Mouse (Mus musculus) liver, embryonic 12.5 days (tissue): ENCODE data around the gene Arid4a. TPM values are rescaled to one million over a fixed set of nuclear protein-coding genes. Genes with fewer than 3 reads are reported as not detected.

Source experiments
- ATAC-seq: fragments of 200-750 bp; cut with Nextera tagmentation; 2 replicates; pipeline ENCODE4 v1.8.0; 2017; ENCODE audit warnings: moderate number of reproducible peaks, mild to moderate bottlenecking, moderate library complexity
- H3K27ac ChIP-seq: fragments of 300-500 bp; sonication (generic); 2 replicates; pipeline ENCODE4 v1.5.1; 2016; ENCODE audit warnings: mild to moderate bottlenecking
- H3K27me3 ChIP-seq: fragments of 300-500 bp; sonication (generic); replicated peaks from 2 replicates; pipeline ENCODE4 v1.6.1; 2016; ENCODE audit warnings: mild to moderate bottlenecking, moderate library complexity
- H3K36me3 ChIP-seq: fragments of 300-500 bp; sonication (generic); 2 replicates; pipeline ENCODE4 v1.6.1; 2016; ENCODE audit warnings: mild to moderate bottlenecking, moderate library complexity
- H3K4me1 ChIP-seq: fragments of 300-500 bp; sonication (generic); 2 replicates; pipeline ENCODE4 v1.6.1; 2016
- H3K4me2 ChIP-seq: fragments of 300-500 bp; sonication (generic); 2 replicates; pipeline ENCODE4 v1.6.1; 2016; ENCODE audit warnings: mild to moderate bottlenecking, moderate library complexity
- H3K4me3 ChIP-seq: fragments of 300-500 bp; sonication (generic); 2 replicates; pipeline ENCODE4 v1.5.1; 2016; ENCODE audit warnings: mild to moderate bottlenecking, moderate library complexity
- H3K9ac ChIP-seq: fragments of 300-500 bp; sonication (generic); 2 replicates; pipeline ENCODE4 v1.6.1; 2016; ENCODE audit warnings: mild to moderate bottlenecking, moderate library complexity
- H3K9me3 ChIP-seq: fragments of 300-500 bp; sonication (generic); replicated peaks from 2 replicates; pipeline ENCODE4 v1.6.1; 2016; ENCODE audit warnings: mild to moderate bottlenecking, moderate library complexity
- WGBS: fragments of 180-500 bp; shearing (Covaris S2); methylation state at CpG from one replicate; pipeline ENCODE4 v1.1.7; 2016; ENCODE audit not compliant: insufficient replicate concordance; 5-methylcytosine and 5-hydroxymethylcytosine counted together
- polyA plus RNA-seq: library from polyadenylated mRNA; unstranded; fragments of >200 nt; fragmentation: Nextera tagmentation; extraction: Ambion mirVana; gene quantifications from 2 replicates; pipeline ENCODE4 v1.2.1, GENCODE M21; 2016

The Arid4a gene
- polyA plus RNA-seq, 1 experiment from 2014 or later = 23.4 TPM

GRCm38 (mm10) chr12:71046501-71046900 lies 30.7 kb downstream of the Arid4a start:
- no peak for ATAC-seq
- Histone ChIP-seq H3K27me3 (no peaks in the 10 kb centered on the region), H3K9ac (no peak overlapping the region), H3K4me2 (no peak overlapping the region), H3K4me3 (no peak overlapping the region), H3K27ac (no peak overlapping the region), H3K9me3 (no peaks in the 10 kb centered on the region), H3K36me3 (peaks cover 56% of the 10 kb centered on the region), H3K4me1 (no peaks in the 10 kb centered on the region)
- WGBS = 89% methylated on average over 4 of the region's 4 CpGs

- Histone ChIP-seq H3K36me3 (peaks cover 46% of the 10 kb centered on the region), H3K9me3 (no peaks in the 10 kb centered on the region), H3K27ac (peak overlapping the region; percentile 14; the same call in 1 of the 2 replicates), H3K9ac (no peak overlapping the region), H3K27me3 (no peaks in the 10 kb centered on the region), H3K4me1 (peaks cover 5% of the 10 kb centered on the region), H3K4me2 (no peak overlapping the region), H3K4me3 (no peak overlapping the region)
- no peak for ATAC-seq
- WGBS = 77% methylated on average over 8 of the region's 8 CpGs
Observed at GRCm38 (mm10) chr12:71047473-71048078, 31.8 kb downstream of the Arid4a start.

DNA sequence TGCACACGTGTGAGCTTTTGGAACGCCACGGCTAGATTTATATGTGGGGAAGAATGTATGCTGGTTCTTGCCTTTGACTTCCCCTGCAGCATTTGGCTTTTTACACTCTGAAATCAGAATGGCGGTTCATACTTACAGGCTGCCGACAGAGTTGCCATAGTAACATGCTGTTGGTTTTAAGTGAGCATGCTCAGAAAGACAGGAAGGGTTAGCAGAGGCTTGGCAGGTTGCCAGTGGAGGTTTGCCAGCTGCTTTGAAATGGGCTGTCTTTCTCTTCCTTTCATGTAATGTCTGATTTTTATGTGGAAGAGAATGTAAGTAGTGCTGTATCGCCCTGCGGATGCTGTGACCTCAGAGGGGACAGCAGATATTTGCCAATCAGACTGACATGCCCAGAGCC lies 32.3 kb downstream of the Arid4a start:
- 73% methylated on average over 7 of the region's 7 CpGs for WGBS
- Histone ChIP-seq H3K27me3 (no peaks in the 10 kb centered on the region), H3K9ac (no peak overlapping the region), H3K27ac (peak overlapping the region; percentile 14; the same call in 1 of the 2 replicates), H3K4me3 (no peak overlapping the region), H3K4me1 (peaks cover 11% of the 10 kb centered on the region), H3K9me3 (no peaks in the 10 kb centered on the region), H3K36me3 (peaks cover 43% of the 10 kb centered on the region), H3K4me2 (no peak overlapping the region)
- no peak for ATAC-seq

GRCm38 (mm10) chr12:71048561-71048960 lies 32.8 kb downstream of the Arid4a start:
- WGBS = 81% methylated on average over 1 of the region's 1 CpGs
- no peak overlapping the region for H3K27ac ChIP-seq
- H3K36me3 ChIP-seq = peaks cover 40% of the 10 kb centered on the region
- no peaks in the 10 kb centered on the region for H3K9me3 ChIP-seq
- no peak overlapping the region for H3K4me3 ChIP-seq
- no peak for ATAC-seq
- no peak overlapping the region for H3K9ac ChIP-seq
- no peaks in the 10 kb centered on the region for H3K27me3 ChIP-seq
- H3K4me1 ChIP-seq = peaks cover 11% of the 10 kb centered on the region
- H3K4me2 ChIP-seq = no peak overlapping the region

- H3K9ac ChIP-seq = no peak overlapping the region
- peaks cover 11% of the 10 kb centered on the region for H3K4me1 ChIP-seq
- peaks cover 31% of the 10 kb centered on the region for H3K36me3 ChIP-seq
- H3K27me3 ChIP-seq = no peaks in the 10 kb centered on the region
- H3K9me3 ChIP-seq = no peaks in the 10 kb centered on the region
- H3K4me3 ChIP-seq = no peak overlapping the region
- H3K27ac ChIP-seq = no peak overlapping the region
- WGBS = 82% methylated on average over 10 of the region's 10 CpGs
- H3K4me2 ChIP-seq = no peak overlapping the region
- ATAC-seq = no peak
Observed at GRCm38 (mm10) chr12:71049596-71050265, 33.9 kb downstream of the Arid4a start.

DNA sequence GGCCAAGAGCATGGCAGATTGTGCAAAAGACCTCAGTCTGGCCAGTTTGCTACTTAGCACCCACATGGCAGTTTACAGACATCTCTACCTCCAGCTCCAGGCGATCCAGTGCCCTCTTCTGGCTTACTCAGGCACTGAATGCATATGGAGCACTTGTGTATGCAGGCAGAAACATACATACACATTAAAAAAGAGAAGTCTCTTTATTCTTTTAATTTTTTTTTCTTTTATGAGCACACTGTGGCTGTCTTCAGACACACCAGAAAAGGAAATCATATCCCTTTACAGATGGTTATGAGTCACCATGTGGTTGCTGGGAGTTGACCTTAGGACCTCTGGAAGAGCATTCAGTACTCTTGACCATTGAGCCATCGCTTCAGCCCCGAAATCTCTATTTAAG lies 35.3 kb downstream of the Arid4a start:
- H3K36me3 ChIP-seq = peaks cover 24% of the 10 kb centered on the region
- no peaks in the 10 kb centered on the region for H3K9me3 ChIP-seq
- ATAC-seq = no peak
- H3K27ac ChIP-seq = no peak overlapping the region
- 70% methylated on average over 3 of the region's 3 CpGs for WGBS
- peaks cover 11% of the 10 kb centered on the region for H3K4me1 ChIP-seq
- no peak overlapping the region for H3K4me3 ChIP-seq
- H3K27me3 ChIP-seq = no peaks in the 10 kb centered on the region
- no peak overlapping the region for H3K4me2 ChIP-seq
- H3K9ac ChIP-seq = no peak overlapping the region

DNA sequence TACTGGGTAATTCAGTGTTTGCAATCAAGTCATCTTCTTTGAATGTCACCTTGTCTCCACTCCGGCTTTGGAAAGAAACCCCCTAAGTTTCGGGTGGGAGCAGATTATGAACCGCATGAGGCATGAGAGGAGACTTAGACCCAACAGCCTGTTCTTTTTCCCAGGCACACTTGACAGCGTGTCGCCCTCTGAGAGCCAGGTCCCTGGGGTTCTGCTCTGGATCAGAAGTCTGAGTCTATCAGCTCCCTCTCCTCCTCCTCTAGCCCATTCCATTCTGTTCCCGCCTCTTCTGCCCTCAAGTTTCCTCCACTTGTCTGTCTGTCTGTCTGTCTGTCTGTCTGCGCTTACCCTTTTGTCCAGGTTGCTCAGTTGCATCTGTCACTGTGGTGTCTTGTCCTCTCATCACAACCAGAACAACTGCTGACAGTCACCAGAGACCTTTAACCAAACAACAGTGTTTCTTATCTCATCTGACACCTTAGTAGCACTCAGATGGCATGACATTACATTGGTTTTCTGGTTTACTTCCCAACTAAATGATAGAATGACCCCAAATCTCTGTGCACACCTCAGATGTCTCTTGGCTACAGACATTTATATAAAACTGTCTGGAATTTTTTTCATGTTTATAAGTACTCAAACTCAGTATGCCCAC lies 36.7 kb downstream of the Arid4a start:
- ATAC-seq = 0 out of 2 replicates have a peak, but pooled peaks have one; percentile 49
- no peak overlapping the region for H3K27ac ChIP-seq
- H3K4me3 ChIP-seq = no peak overlapping the region
- 82% methylated on average over 7 of the region's 7 CpGs for WGBS
- H3K9ac ChIP-seq = no peak overlapping the region
- peaks cover 11% of the 10 kb centered on the region for H3K4me1 ChIP-seq
- H3K4me2 ChIP-seq = no peak overlapping the region
- peaks cover 22% of the 10 kb centered on the region for H3K36me3 ChIP-seq
- H3K9me3 ChIP-seq = no peaks in the 10 kb centered on the region
- no peaks in the 10 kb centered on the region for H3K27me3 ChIP-seq

DNA sequence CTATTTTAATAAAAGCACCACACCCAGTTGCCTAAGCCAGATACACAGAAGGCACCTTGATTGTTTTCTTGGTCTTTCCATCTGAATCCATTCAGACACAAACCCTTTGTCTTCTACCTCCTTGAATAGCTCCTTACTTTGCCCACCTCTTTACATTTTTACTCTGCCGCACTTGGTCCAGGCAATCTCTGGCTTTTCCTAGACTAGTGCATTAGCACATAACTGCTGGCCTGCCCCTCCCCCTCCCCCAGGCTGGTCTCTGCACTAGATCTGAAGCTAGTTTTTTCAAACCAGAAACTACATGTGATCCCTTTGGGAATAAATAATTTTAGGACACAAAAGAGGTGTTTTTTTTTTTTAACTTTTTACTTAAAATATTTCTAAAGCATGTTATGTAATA lies 37.2 kb downstream of the Arid4a start:
- ATAC-seq = 0 out of 2 replicates have a peak, but pooled peaks have one; percentile 15
- no peaks in the 10 kb centered on the region for H3K9me3 ChIP-seq

DNA sequence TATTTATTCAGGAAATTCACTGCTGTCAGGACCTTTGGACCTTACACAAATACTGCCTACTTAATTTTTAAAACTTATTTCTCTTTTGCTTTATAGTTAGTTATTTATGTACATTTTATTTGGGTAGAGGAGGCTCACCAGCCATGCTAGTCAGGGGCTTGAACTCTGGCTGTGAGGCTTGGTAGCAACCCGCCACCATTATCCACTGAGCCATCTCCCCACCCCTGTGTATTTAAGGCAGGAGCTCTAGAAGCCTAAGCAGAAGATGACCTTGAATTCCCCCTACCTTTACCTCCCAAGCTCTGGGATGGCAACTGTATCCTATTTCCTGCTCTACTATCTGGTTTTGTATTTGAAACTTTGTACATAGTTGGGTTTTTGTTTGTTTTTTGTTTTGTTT lies 37.7 kb downstream of the Arid4a start:
- peaks cover 23% of the 10 kb centered on the region for H3K36me3 ChIP-seq
- 71% methylated on average over 1 of the region's 1 CpGs for WGBS
- H3K4me2 ChIP-seq = no peak overlapping the region
- peaks cover 11% of the 10 kb centered on the region for H3K4me1 ChIP-seq
- no peak for ATAC-seq
- no peaks in the 10 kb centered on the region for H3K27me3 ChIP-seq
- H3K9ac ChIP-seq = no peak overlapping the region
- no peak overlapping the region for H3K4me3 ChIP-seq
- H3K9me3 ChIP-seq = no peaks in the 10 kb centered on the region
- H3K27ac ChIP-seq = no peak overlapping the region

More for the DNA sequence above, 37.2 kb downstream of the Arid4a start:
- Histone ChIP-seq H3K9ac (no peak overlapping the region), H3K36me3 (peaks cover 23% of the 10 kb centered on the region), H3K27me3 (no peaks in the 10 kb centered on the region), H3K27ac (no peak overlapping the region), H3K4me1 (peaks cover 11% of the 10 kb centered on the region), H3K4me3 (no peak overlapping the region), H3K4me2 (no peak overlapping the region)
- 91% methylated on average over 1 of the region's 1 CpGs for WGBS

DNA sequence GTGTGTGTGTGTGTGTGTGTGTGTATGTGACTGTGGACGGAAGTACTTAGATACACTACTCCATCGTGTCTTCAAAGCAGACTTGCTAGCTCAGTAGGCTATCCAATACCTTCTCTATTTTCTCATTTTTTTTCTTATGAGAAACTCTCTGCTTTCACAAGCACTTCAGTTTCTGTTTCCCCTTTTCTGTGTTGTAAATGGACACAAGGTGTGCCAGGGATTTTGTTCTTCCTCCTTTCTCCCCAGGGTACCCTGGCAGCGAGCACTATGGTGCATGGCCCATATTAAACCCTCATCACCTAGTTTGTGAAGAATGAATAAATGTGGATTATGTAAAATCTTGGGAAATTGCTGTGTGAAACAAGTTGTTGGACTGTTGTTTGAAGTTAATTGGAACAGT lies 39.7 kb downstream of the Arid4a start:
- no peak for ATAC-seq
- Histone ChIP-seq H3K9me3 (no peaks in the 10 kb centered on the region), H3K4me2 (no peak overlapping the region), H3K36me3 (peaks cover 26% of the 10 kb centered on the region), H3K27ac (no peak overlapping the region), H3K4me1 (peaks cover 11% of the 10 kb centered on the region), H3K4me3 (no peak overlapping the region), H3K9ac (no peak overlapping the region), H3K27me3 (no peaks in the 10 kb centered on the region)
- WGBS = 81% methylated on average over 3 of the region's 3 CpGs

DNA sequence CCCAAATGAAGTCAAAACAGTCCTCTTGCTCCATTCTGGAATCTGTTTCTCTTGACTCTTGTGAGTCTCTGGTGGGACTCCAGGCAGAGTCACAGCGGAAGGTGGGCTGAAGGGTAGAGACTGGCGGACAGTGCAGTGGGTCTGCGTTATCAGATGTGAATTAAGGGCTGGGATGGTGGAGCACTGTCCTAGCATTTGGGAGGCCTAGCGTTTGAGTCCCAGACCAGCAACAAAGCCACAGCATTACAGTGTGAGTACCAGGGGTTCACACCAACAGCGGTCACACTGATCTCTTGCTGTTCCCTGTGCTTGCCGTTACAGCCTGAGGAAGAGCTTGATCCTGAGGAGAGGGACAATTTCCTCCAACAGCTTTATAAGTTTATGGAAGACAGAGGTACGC lies 44.0 kb downstream of the Arid4a start:
- Histone ChIP-seq H3K27ac (no peak overlapping the region), H3K9me3 (no peaks in the 10 kb centered on the region), H3K4me1 (no peaks in the 10 kb centered on the region), H3K4me3 (no peak overlapping the region), H3K27me3 (no peaks in the 10 kb centered on the region), H3K36me3 (peaks cover 62% of the 10 kb centered on the region), H3K4me2 (no peak overlapping the region), H3K9ac (no peak overlapping the region)
- 85% methylated on average over 7 of the region's 7 CpGs for WGBS
- ATAC-seq = no peak

DNA sequence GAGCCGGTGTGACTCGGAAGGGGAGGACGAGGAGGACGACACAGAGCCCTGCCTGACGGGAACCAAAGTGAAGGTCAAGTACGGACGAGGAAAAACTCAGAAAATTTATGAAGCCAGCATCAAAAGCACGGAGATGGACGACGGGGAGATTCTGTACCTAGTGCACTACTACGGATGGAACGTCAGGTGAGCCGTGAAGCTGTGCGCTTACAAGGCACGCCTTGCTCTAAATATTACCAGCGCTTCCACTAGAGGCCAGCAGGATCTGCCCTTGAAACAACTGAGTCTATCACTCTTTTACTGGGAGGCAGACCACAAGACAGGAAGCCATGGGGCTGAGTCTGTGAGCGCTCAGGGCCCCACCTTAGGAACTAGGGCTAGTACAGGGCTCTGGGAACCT lies 54.1 kb downstream of the Arid4a start:
- Histone ChIP-seq H3K4me2 (no peak overlapping the region), H3K9me3 (no peaks in the 10 kb centered on the region), H3K36me3 (peaks cover 91% of the 10 kb centered on the region), H3K27ac (no peak overlapping the region), H3K4me3 (no peak overlapping the region), H3K4me1 (no peaks in the 10 kb centered on the region), H3K9ac (no peak overlapping the region), H3K27me3 (no peaks in the 10 kb centered on the region)
- 87% methylated on average over 17 of the region's 17 CpGs for WGBS
- no peak for ATAC-seq
